Mouse (Mus musculus) liver, adult 2 months (tissue): Measurements from ENCODE around the gene Pabpn1l. TPM values are rescaled to one million over a fixed set of nuclear protein-coding genes. Genes with fewer than 3 reads are reported as not detected.

Experiments
- DNase-seq: peaks from one replicate; pipeline ENCODE4 v3.0.0-alpha.2; 2011; ENCODE audit warnings: low read depth, low spot score; ENCODE audit errors: extremely low read depth
- H3K27ac ChIP-seq: fragments of 200-500 bp; replicated peaks from 2 replicates; pipeline ENCODE4 v1.5.1; 2012; ENCODE audit warnings: low read depth, mild to moderate bottlenecking, control low read depth, inconsistent platforms, low read length; ENCODE audit not compliant: insufficient read depth
- H3K27me3 ChIP-seq: fragments of 200-500 bp; 2 replicates; pipeline ENCODE4 v1.6.1; 2012; ENCODE audit warnings: mild to moderate bottlenecking, moderate library complexity, low read length, inconsistent platforms; ENCODE audit not compliant: control insufficient read depth, insufficient read depth
- H3K36me3 ChIP-seq: fragments of 200-500 bp; 2 replicates; pipeline ENCODE4 v1.6.1; 2012; ENCODE audit warnings: low read length, inconsistent platforms; ENCODE audit not compliant: control insufficient read depth, insufficient read depth
- H3K4me1 ChIP-seq: fragments of 200-500 bp; 2 replicates; pipeline ENCODE4 v1.6.1; 2011; ENCODE audit warnings: low read length; ENCODE audit not compliant: control insufficient read depth, insufficient read depth
- H3K4me3 ChIP-seq: fragments of 200-500 bp; 2 replicates; pipeline ENCODE4 v1.5.1; 2011; ENCODE audit warnings: low read depth, mild to moderate bottlenecking, control low read depth, low read length, moderate library complexity; ENCODE audit not compliant: insufficient read depth
- H3K79me2 ChIP-seq: fragments of 200-500 bp; 2 replicates; pipeline ENCODE4 v1.6.1; 2012; ENCODE audit warnings: inconsistent platforms, mild to moderate bottlenecking, low read length, moderate library complexity; ENCODE audit not compliant: control insufficient read depth, insufficient read depth
- H3K9ac ChIP-seq: fragments of 200-500 bp; 2 replicates; pipeline ENCODE4 v1.6.1; 2012; ENCODE audit warnings: low read depth, mild to moderate bottlenecking, control low read depth, inconsistent platforms, low read length
- CTCF ChIP-seq: fragments of 200-500 bp; IDR thresholded peaks from 2 replicates; pipeline ENCODE4 v1.5.1; 2011; ENCODE audit warnings: low read depth, low read length, control low read depth
- POLR2A ChIP-seq: fragments of 200-500 bp; IDR thresholded peaks from 2 replicates; pipeline ENCODE4 v1.6.1; 2011; ENCODE audit warnings: low read length, control low read depth; ENCODE audit not compliant: insufficient read depth; ENCODE audit errors: extremely low read depth
- WGBS: fragments of 180-500 bp; shearing (Covaris S2); methylation state at CpG from one replicate; pipeline ENCODE4 v1.1.7; 2018; 5-methylcytosine and 5-hydroxymethylcytosine counted together
- polyA plus RNA-seq: library from polyadenylated mRNA; depleted of rRNA; stranded (reverse); fragments of >200 nt; gene quantifications from 2 replicates; pipeline ENCODE4 v1.2.3, GENCODE M21; 2012
- total RNA-seq: library from RNA; depleted of rRNA; stranded (reverse); fragments of >200 nt; gene quantifications from 2 replicates; pipeline ENCODE4 v1.2.3, GENCODE M21; 2014

The Pabpn1l gene
- total and polyA plus RNA-seq, 2 experiments, result not detected

DNA sequence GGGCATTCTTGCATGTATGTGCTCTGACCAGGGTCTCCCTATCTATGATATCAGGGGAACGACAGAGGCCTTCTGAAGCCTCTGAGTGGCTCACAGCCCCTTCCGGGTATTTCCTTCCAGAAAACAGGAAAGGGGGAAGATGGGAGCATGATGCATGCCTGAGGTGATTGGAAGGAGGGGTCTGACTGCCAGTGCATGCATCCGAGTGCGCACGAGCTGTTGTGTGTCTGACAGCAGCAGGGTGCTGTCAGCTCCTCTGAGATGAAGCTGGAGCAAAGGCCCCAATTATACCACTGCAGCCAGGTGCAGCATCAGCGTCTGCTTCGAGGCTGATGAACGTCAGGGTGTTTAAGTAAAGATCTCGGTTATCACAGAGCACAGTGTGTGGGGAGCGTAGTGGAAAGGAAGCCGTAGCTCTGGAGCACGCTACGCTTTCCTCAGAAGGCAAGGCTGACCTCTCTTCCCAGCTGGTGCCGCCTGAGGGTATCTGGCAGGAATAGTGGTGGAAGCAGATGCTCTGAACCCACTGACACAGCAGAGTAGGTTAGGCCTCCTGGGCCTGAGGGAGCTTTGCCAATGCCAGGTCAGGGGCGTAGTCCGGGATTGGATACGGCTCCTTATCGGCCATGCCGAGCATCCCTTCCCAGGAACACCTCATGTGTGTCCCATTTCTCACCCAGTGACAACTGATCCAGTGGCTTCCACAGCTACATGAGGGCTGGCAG is 28.6 kb downstream of the Pabpn1l start:
- H3K79me2 ChIP-seq, result no peaks in the 10 kb centered on the region
- WGBS, result 94% methylated on average over 19 of the region's 19 CpGs
- no peak for DNase-seq
- no peak overlapping the region for H3K9ac ChIP-seq
- TF ChIP-seq POLR2A (no peak), CTCF (no peak)
- no peak overlapping the region for H3K4me3 ChIP-seq
- no peaks in the 10 kb centered on the region for H3K36me3 ChIP-seq
- H3K4me1 ChIP-seq, result no peaks in the 10 kb centered on the region
- no peak overlapping the region for H3K27ac ChIP-seq
- H3K27me3 ChIP-seq, result no peaks in the 10 kb centered on the region

DNA sequence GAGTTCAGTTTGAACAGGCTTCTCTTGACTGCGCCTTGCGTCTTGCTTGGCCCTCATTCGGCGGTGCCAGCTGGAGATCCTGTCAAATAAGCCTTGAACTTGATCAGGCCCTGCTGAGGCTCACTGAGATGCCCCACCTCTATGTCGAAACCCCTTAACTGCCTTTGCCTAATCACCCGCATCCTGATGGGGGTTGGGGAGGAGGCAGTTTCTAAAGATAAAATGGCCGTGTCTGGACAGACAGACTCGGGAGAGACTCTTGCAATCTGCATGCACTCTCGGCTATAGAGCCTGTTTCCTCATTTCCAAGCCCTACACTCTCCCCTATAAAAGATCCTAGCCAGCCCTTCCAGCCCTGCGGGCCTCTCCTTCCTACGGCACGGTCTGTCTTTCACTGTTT is 29.3 kb downstream of the Pabpn1l start:
- TF ChIP-seq POLR2A, result no peak
- TF ChIP-seq CTCF, result no peak
- Histone ChIP-seq H3K36me3 (no peaks in the 10 kb centered on the region), H3K27me3 (no peaks in the 10 kb centered on the region), H3K4me3 (no peak overlapping the region), H3K27ac (no peak overlapping the region), H3K4me1 (no peaks in the 10 kb centered on the region), H3K79me2 (no peaks in the 10 kb centered on the region), H3K9ac (no peak overlapping the region)
- 81% methylated on average over 12 of the region's 12 CpGs for WGBS
- DNase-seq, result no peak

DNA sequence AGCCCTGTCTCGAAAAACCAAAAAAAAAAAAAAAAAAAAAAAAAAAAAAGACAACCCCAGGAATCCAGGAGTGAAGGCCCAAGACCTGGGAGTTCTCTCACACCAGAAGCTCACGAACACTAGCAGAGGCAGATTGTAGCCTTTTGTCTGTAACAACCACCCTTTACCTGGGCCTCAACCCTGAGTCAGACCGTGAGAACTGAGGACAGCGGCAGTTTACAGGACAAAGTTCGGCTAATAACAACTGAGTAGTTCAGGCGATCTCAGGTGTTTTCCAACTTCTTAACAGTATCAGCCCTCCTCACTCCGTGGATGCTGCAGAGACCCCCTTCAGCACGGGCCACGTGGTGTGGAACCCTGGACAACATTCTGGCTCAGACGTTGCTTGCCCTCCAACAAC is 35.8 kb downstream of the Pabpn1l start:
- TF ChIP-seq CTCF, result no peak
- TF ChIP-seq POLR2A, result no peak
- 86% methylated on average over 10 of the region's 10 CpGs for WGBS
- H3K4me3 ChIP-seq, result no peak overlapping the region

DNA sequence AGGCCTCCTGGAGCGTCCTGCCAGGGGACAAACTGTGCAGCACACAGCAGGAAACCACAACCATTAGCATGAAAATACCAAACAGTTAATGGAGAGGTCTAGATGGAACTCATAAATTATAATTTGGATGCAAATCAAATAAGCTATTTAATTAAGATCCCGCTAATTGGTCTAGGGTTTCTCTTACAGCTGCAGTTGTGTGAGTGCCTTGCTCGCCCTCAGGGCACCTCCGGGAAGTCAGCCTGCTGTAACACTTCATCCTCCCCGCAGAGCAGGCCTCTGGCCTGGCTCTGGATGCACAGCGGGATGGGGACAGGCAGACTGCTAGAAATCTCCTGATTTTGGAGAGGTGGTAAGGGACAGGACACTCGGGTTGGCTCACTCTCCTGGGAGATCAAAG is 36.4 kb downstream of the Pabpn1l start:
- Histone ChIP-seq H3K27ac (no peak overlapping the region), H3K27me3 (no peaks in the 10 kb centered on the region), H3K79me2 (no peaks in the 10 kb centered on the region), H3K36me3 (no peaks in the 10 kb centered on the region), H3K4me1 (peaks cover 2% of the 10 kb centered on the region; the same call in 1 of the 2 replicates), H3K9ac (no peak overlapping the region), H3K4me3 (no peak overlapping the region)
- 92% methylated on average over 7 of the region's 7 CpGs for WGBS
- TF ChIP-seq POLR2A, result no peak
- TF ChIP-seq CTCF, result no peak
- no peak for DNase-seq

More for the DNA sequence above, 35.8 kb downstream of the Pabpn1l start:
- no peak for DNase-seq
- Histone ChIP-seq H3K36me3 (no peaks in the 10 kb centered on the region), H3K79me2 (no peaks in the 10 kb centered on the region), H3K9ac (no peak overlapping the region), H3K27ac (no peak overlapping the region), H3K4me1 (peaks cover 2% of the 10 kb centered on the region; the same call in 1 of the 2 replicates), H3K27me3 (no peaks in the 10 kb centered on the region)

DNA sequence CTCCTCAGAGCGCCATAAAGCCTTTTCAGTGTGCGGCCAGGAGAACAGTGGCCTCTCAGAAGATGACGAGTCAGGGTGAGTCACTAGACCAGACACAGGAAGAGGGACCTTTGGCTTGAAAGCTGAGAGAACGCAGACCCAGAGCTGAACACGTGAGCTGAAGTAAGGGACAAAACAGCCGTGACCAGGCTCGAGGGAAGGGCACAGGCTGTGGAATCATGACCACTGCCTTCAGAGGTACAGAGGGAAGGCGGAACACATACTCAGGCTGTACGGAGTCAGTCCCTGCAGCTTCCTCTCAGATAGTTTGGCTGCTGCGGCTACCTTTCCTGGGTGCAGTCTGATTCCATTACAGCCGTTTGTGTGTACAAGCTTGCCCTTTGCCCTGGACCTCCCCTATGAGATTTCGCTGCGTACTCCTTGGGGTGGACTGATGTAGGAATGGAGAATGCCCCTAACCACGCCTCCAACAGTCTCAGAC is 37.1 kb downstream of the Pabpn1l start:
- H3K27ac ChIP-seq, result no peak overlapping the region

DNA sequence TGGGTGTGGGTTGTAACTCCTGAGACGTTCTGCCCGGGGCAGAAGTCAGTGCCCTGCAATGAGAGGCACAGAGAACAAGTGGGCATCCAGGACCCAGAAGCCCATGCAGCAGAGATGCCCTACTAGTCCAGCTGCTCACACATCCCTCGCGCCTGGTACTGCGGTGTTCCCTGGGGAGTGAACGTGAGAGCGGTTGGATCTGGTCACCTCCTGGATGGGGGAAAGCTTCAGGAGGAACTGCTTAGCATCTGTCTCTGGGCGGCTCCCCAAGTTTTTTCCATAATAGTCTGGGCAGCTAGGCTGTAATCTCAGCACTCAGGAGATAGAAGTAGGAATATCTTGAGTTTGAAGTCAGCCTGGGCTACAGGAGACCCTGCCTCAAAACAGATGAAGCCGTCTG is 37.6 kb downstream of the Pabpn1l start:
- Histone ChIP-seq H3K27ac (no peak overlapping the region), H3K4me3 (no peak overlapping the region), H3K36me3 (no peaks in the 10 kb centered on the region), H3K27me3 (no peaks in the 10 kb centered on the region), H3K4me1 (peaks cover 2% of the 10 kb centered on the region; the same call in 1 of the 2 replicates), H3K79me2 (no peaks in the 10 kb centered on the region), H3K9ac (no peak overlapping the region)
- no peak for DNase-seq
- no peak for TF ChIP-seq CTCF
- no peak for TF ChIP-seq POLR2A
- 89% methylated on average over 9 of the region's 9 CpGs for WGBS

More for the DNA sequence above, 37.1 kb downstream of the Pabpn1l start:
- no peaks in the 10 kb centered on the region for H3K79me2 ChIP-seq
- no peak overlapping the region for H3K4me3 ChIP-seq
- TF ChIP-seq CTCF, result no peak
- TF ChIP-seq POLR2A, result no peak
- H3K4me1 ChIP-seq, result peaks cover 2% of the 10 kb centered on the region; the same call in 1 of the 2 replicates
- peak; percentile 22 for DNase-seq
- no peaks in the 10 kb centered on the region for H3K36me3 ChIP-seq
- H3K9ac ChIP-seq, result no peak overlapping the region
- H3K27me3 ChIP-seq, result no peaks in the 10 kb centered on the region
- 35% methylated on average over 14 of the region's 14 CpGs for WGBS
